Mouse (Mus musculus): ENCODE results near the gene Ficd. TPM values are rescaled to one million over a fixed set of nuclear protein-coding genes. Genes with fewer than 3 reads are reported as not detected.

Ficd gene
- polyA plus RNA-seq, 1 experiment from 2014 or later = 5.5 TPM

GRCm38 (mm10) chr5:113734376-113734775, 1.2 kb upstream of the Ficd start:
- no peak for TF ChIP-seq CTCF (IDR thresholded peaks at IDR 0.05; ENCODE audit: low read depth)
- TF ChIP-seq EP300 (optimal IDR thresholded peaks at IDR 0.05) = no peak
- H3K4me2 ChIP-seq (replicated peaks; ENCODE audit: low read depth) = no peak overlapping the region
- no peaks in the 10 kb centered on the region for H3K9me3 ChIP-seq (ENCODE audit: control insufficient read depth, low read length)
- no peaks in the 10 kb centered on the region for H3K27me3 ChIP-seq (ENCODE audit: control insufficient read depth, insufficient read depth, low read length)
- H3K9ac ChIP-seq (ENCODE audit: low read length) = no peak overlapping the region
- no peaks in the 10 kb centered on the region for H3K4me1 ChIP-seq (replicated peaks; ENCODE audit: control insufficient read depth, insufficient read depth)
- H3K27ac ChIP-seq (replicated peaks) = peak overlapping the region; percentile 98; the same call in 1 of the 2 replicates
- no peak overlapping the region for H3K4me3 ChIP-seq (ENCODE audit: low read depth, low read length)
- no peak for ATAC-seq (ENCODE audit: low FRiP score, low TSS enrichment)
- no peak for DNase-seq (ENCODE audit: low spot score)
- 52% methylated on average over 5 of the region's 5 CpGs for WGBS
- peaks cover 8% of the 10 kb centered on the region; the same call in 1 of the 2 replicates for H3K36me3 ChIP-seq (ENCODE audit: control insufficient read depth, insufficient read depth, low read length)

- H3K27me3 ChIP-seq (ENCODE audit: control insufficient read depth, insufficient read depth, low read length) = no peaks in the 10 kb centered on the region
- TF ChIP-seq EP300 (optimal IDR thresholded peaks at IDR 0.05) (no peak), CTCF (IDR thresholded peaks at IDR 0.05; ENCODE audit: low read depth) (no peak)
- WGBS = 14% methylated on average over 7 of the region's 7 CpGs
- H3K36me3 ChIP-seq (ENCODE audit: control insufficient read depth, insufficient read depth, low read length) = peaks cover 8% of the 10 kb centered on the region; the same call in 1 of the 2 replicates
- peak overlapping the region; percentile 69 for H3K4me3 ChIP-seq (ENCODE audit: low read depth, low read length)
- peak overlapping the region; percentile 98 for H3K27ac ChIP-seq (replicated peaks)
- no peaks in the 10 kb centered on the region for H3K9me3 ChIP-seq (ENCODE audit: control insufficient read depth, low read length)
- peak overlapping the region; percentile 59 for H3K9ac ChIP-seq (ENCODE audit: low read length)
- H3K4me1 ChIP-seq (replicated peaks; ENCODE audit: control insufficient read depth, insufficient read depth) = no peaks in the 10 kb centered on the region
- peak overlapping the region; percentile 60 for H3K4me2 ChIP-seq (replicated peaks; ENCODE audit: low read depth)
- no peak for DNase-seq (ENCODE audit: low spot score)
- ATAC-seq (ENCODE audit: low FRiP score, low TSS enrichment) = peak; percentile 51
Observed at GRCm38 (mm10) chr5:113735023-113735344, 619 bp upstream of the Ficd start.

DNA sequence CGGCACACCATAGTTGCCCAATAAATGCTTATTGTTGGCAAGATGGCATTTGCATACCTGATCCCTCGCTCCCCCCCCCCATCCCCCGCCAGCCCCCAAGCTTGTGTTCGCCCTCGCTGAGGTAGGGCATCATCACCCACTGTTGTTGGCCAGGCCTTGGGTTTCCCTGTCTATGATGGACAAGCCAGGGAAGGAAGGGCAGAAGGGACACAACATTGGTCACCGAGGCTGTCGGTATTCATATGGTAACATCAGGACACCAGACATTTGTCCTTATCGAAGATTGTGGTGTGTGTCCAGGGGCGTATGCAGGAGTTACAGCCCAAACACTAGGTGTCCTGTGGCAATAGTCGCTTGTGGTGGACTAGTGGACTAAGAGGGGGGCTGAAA, 505 bp downstream of the Ficd start:
- TF ChIP-seq CTCF (IDR thresholded peaks at IDR 0.05; ENCODE audit: low read depth) = no peak
- TF ChIP-seq EP300 (optimal IDR thresholded peaks at IDR 0.05) = no peak
- H3K36me3 ChIP-seq (ENCODE audit: control insufficient read depth, insufficient read depth, low read length) = peaks cover 10% of the 10 kb centered on the region; the same call in 1 of the 2 replicates
- WGBS = 3% methylated on average over 10 of the region's 10 CpGs
- peak overlapping the region; percentile 98 for H3K27ac ChIP-seq (replicated peaks)
- H3K4me1 ChIP-seq (replicated peaks; ENCODE audit: control insufficient read depth, insufficient read depth) = no peaks in the 10 kb centered on the region
- ATAC-seq (ENCODE audit: low FRiP score, low TSS enrichment) = peak; percentile 6; the same call in 1 of the 2 replicates
- no peaks in the 10 kb centered on the region for H3K27me3 ChIP-seq (ENCODE audit: control insufficient read depth, insufficient read depth, low read length)
- H3K4me3 ChIP-seq (ENCODE audit: low read depth, low read length) = peak overlapping the region; percentile 69
- DNase-seq (ENCODE audit: low spot score) = no peak
- peak overlapping the region; percentile 79 for H3K9ac ChIP-seq (ENCODE audit: low read length)
- H3K9me3 ChIP-seq (ENCODE audit: control insufficient read depth, low read length) = no peaks in the 10 kb centered on the region
- peak overlapping the region; percentile 84 for H3K4me2 ChIP-seq (replicated peaks; ENCODE audit: low read depth)

DNA sequence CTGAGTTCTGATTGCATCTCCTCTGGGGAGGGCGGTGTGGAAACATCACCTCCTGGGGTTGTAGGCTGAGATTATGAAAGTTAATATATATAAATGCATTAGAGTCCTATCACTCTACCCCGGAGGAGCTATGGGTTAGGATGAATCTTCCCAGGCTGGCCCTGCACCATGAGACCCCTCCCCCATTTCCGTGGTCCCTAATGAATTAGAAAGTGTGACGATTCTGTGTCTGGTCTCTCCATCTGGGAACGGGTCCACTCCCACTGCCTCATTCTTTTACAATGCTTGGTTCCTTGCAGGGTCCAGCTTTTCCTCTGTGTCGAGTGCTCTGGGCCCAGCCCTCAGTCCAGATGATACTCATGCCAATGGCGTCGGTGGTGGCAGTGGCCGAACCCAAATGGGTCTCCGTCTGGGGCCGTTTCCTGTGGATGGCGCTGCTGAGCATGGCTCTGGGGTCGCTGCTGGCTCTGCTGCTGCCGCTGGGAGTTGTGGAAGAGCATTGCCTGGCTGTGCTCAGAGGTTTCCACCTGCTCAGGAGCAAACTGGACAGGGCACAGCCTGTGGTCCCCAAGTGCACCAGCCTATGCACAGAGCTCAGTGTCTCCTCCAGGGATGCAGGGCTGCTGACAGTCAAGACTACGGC, 1.0 kb downstream of the Ficd start:
- Histone ChIP-seq H3K4me2 (replicated peaks; ENCODE audit: low read depth) (peak overlapping the region; percentile 84), H3K36me3 (ENCODE audit: control insufficient read depth, insufficient read depth, low read length) (peaks cover 10% of the 10 kb centered on the region; the same call in 1 of the 2 replicates), H3K27me3 (ENCODE audit: control insufficient read depth, insufficient read depth, low read length) (no peaks in the 10 kb centered on the region), H3K9ac (ENCODE audit: low read length) (peak overlapping the region; percentile 79), H3K4me1 (replicated peaks; ENCODE audit: control insufficient read depth, insufficient read depth) (no peaks in the 10 kb centered on the region), H3K4me3 (ENCODE audit: low read depth, low read length) (peak overlapping the region; percentile 69), H3K27ac (replicated peaks) (peak overlapping the region; percentile 98; the same call in 1 of the 2 replicates), H3K9me3 (ENCODE audit: control insufficient read depth, low read length) (no peaks in the 10 kb centered on the region)
- 46% methylated on average over 15 of the region's 15 CpGs for WGBS
- ATAC-seq (ENCODE audit: low FRiP score, low TSS enrichment) (no peak), DNase-seq (ENCODE audit: low spot score) (no peak)
- TF ChIP-seq EP300 (optimal IDR thresholded peaks at IDR 0.05) (no peak), CTCF (IDR thresholded peaks at IDR 0.05; ENCODE audit: low read depth) (peak; percentile 34; the same call in 1 of the 2 replicates)

GRCm38 (mm10) chr5:113737607-113738237, 2.1 kb downstream of the Ficd start:
- no peak for DNase-seq (ENCODE audit: low spot score)
- TF ChIP-seq CTCF (IDR thresholded peaks at IDR 0.05; ENCODE audit: low read depth) (no peak), EP300 (optimal IDR thresholded peaks at IDR 0.05) (no peak)
- no peak overlapping the region for H3K27ac ChIP-seq (replicated peaks)
- H3K9me3 ChIP-seq (ENCODE audit: control insufficient read depth, low read length) = no peaks in the 10 kb centered on the region
- no peak overlapping the region for H3K4me3 ChIP-seq (ENCODE audit: low read depth, low read length)
- H3K4me2 ChIP-seq (replicated peaks; ENCODE audit: low read depth) = no peak overlapping the region
- H3K27me3 ChIP-seq (ENCODE audit: control insufficient read depth, insufficient read depth, low read length) = no peaks in the 10 kb centered on the region
- ATAC-seq (ENCODE audit: low FRiP score, low TSS enrichment) = no peak
- peaks cover 17% of the 10 kb centered on the region; the same call in 1 of the 2 replicates for H3K36me3 ChIP-seq (ENCODE audit: control insufficient read depth, insufficient read depth, low read length)
- H3K4me1 ChIP-seq (replicated peaks; ENCODE audit: control insufficient read depth, insufficient read depth) = no peaks in the 10 kb centered on the region
- H3K9ac ChIP-seq (ENCODE audit: low read length) = no peak overlapping the region
- 87% methylated on average over 11 of the region's 11 CpGs for WGBS

- H3K36me3 ChIP-seq (ENCODE audit: control insufficient read depth, insufficient read depth, low read length) = peaks cover 64% of the 10 kb centered on the region
- H3K9me3 ChIP-seq (ENCODE audit: control insufficient read depth, low read length) = no peaks in the 10 kb centered on the region
- DNase-seq (ENCODE audit: low spot score) = no peak
- no peaks in the 10 kb centered on the region for H3K27me3 ChIP-seq (ENCODE audit: control insufficient read depth, insufficient read depth, low read length)
- H3K9ac ChIP-seq (ENCODE audit: low read length) = no peak overlapping the region
- H3K4me3 ChIP-seq (ENCODE audit: low read depth, low read length) = no peak overlapping the region
- H3K4me1 ChIP-seq (replicated peaks; ENCODE audit: control insufficient read depth, insufficient read depth) = no peaks in the 10 kb centered on the region
- WGBS = 97% methylated on average over 5 of the region's 5 CpGs
- no peak overlapping the region for H3K4me2 ChIP-seq (replicated peaks; ENCODE audit: low read depth)
- TF ChIP-seq EP300 (optimal IDR thresholded peaks at IDR 0.05) (no peak), CTCF (IDR thresholded peaks at IDR 0.05; ENCODE audit: low read depth) (peak; percentile 42)
- H3K27ac ChIP-seq (replicated peaks) = no peak overlapping the region
- ATAC-seq (ENCODE audit: low FRiP score, low TSS enrichment) = no peak
Observed at GRCm38 (mm10) chr5:113747629-113748028, 12.0 kb downstream of the Ficd start.
